Mouse (Mus musculus): ENCODE results near the gene Slc5a4a. TPM values are rescaled to one million over a fixed set of nuclear protein-coding genes. Genes with fewer than 3 reads are reported as not detected.
A peak's percentile ranks its signal among the peaks of the same experiment; 100 is the strongest.

Gene Slc5a4a
- polyA plus RNA-seq, 1 experiment: 51.9 TPM

- Histone ChIP-seq H3K4me1 (ENCODE audit: control insufficient read depth, insufficient read depth, insufficient read length, low read length) (no peaks in the 10 kb centered on the region), H3K27me3 (ENCODE audit: control insufficient read depth, insufficient read depth, low read length) (no peaks in the 10 kb centered on the region), H3K4me3 (ENCODE audit: low read depth, low read length) (no peak overlapping the region), H3K36me3 (ENCODE audit: control insufficient read depth, insufficient read depth, low read length) (peaks cover 14% of the 10 kb centered on the region), H3K27ac (ENCODE audit: insufficient read depth, low read depth, low read length) (no peak overlapping the region)
- no peak for TF ChIP-seq POLR2A (IDR thresholded peaks at IDR 0.05; ENCODE audit: low read depth, low read length)
- TF ChIP-seq CTCF (IDR thresholded peaks at IDR 0.05; ENCODE audit: extremely low read depth, insufficient read length, insufficient replicate concordance, low read depth, low read length): no peak
- WGBS: 93% methylated on average over 6 of the region's 6 CpGs
These were observed 64.9 kb downstream of the Slc5a4a start for GRCm38 (mm10) chr10:76212121-76212520.

DNA sequence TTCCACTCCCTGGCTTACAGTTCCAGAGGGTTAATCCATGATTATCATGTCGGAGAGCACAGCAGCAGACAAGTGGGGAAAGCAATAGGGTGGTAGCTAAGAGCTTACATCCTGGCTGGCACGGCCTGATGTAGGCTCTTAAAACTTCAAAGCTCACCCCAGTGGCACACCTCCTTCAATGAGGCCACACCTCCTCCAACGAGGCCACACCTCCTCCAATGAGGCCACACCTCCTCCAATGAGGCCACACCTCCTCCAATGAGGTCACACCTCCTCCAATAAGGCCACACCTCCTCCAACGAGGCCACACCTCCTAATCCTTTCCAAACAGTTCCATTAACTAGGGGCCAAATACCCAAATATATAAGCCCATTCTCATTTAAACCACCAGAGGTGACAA, 66.9 kb downstream of the Slc5a4a start:
- Histone ChIP-seq H3K36me3 (ENCODE audit: control insufficient read depth, insufficient read depth, low read length) (peaks cover 12% of the 10 kb centered on the region), H3K4me1 (ENCODE audit: control insufficient read depth, insufficient read depth, insufficient read length, low read length) (no peaks in the 10 kb centered on the region), H3K27ac (ENCODE audit: insufficient read depth, low read depth, low read length) (no peak overlapping the region), H3K4me3 (ENCODE audit: low read depth, low read length) (no peak overlapping the region), H3K27me3 (ENCODE audit: control insufficient read depth, insufficient read depth, low read length) (no peaks in the 10 kb centered on the region)
- TF ChIP-seq POLR2A (IDR thresholded peaks at IDR 0.05; ENCODE audit: low read depth, low read length) (no peak), CTCF (IDR thresholded peaks at IDR 0.05; ENCODE audit: extremely low read depth, insufficient read length, insufficient replicate concordance, low read depth, low read length) (no peak)
- WGBS: 85% methylated on average over 4 of the region's 4 CpGs

- WGBS: 96% methylated on average over 17 of the region's 17 CpGs
- Histone ChIP-seq H3K4me1 (ENCODE audit: control insufficient read depth, insufficient read depth, insufficient read length, low read length) (no peaks in the 10 kb centered on the region), H3K27me3 (ENCODE audit: control insufficient read depth, insufficient read depth, low read length) (no peaks in the 10 kb centered on the region), H3K36me3 (ENCODE audit: control insufficient read depth, insufficient read depth, low read length) (peaks cover 11% of the 10 kb centered on the region), H3K27ac (ENCODE audit: insufficient read depth, low read depth, low read length) (no peak overlapping the region), H3K4me3 (ENCODE audit: low read depth, low read length) (no peak overlapping the region)
- no peak for TF ChIP-seq POLR2A (IDR thresholded peaks at IDR 0.05; ENCODE audit: low read depth, low read length)
- TF ChIP-seq CTCF (IDR thresholded peaks at IDR 0.05; ENCODE audit: extremely low read depth, insufficient read length, insufficient replicate concordance, low read depth, low read length): no peak
These were observed 69.8 kb downstream of the Slc5a4a start for GRCm38 (mm10) chr10:76217056-76217455.

DNA sequence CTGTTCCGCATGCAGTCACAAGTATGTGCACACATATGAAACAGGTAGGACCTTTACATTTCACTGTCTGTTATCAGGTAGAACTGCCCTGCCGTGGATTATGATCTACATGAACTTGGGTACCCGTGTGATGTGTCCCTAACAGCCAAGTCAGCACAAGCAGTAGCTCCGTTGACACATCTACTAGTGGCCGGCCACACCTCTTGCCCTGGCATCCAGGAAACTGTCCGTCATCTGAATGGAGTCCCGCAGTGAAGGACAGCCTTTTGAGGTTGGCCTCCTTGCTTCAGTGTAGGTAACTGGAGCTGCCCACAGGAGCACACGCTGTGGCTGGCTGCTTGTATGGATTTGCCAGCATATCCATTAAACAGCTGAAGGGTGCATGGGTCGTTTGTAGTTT, 71.0 kb downstream of the Slc5a4a start:
- peaks cover 13% of the 10 kb centered on the region for H3K36me3 ChIP-seq (ENCODE audit: control insufficient read depth, insufficient read depth, low read length)
- H3K27me3 ChIP-seq (ENCODE audit: control insufficient read depth, insufficient read depth, low read length): no peaks in the 10 kb centered on the region
- H3K4me1 ChIP-seq (ENCODE audit: control insufficient read depth, insufficient read depth, insufficient read length, low read length): no peaks in the 10 kb centered on the region
- no peak for TF ChIP-seq CTCF (IDR thresholded peaks at IDR 0.05; ENCODE audit: extremely low read depth, insufficient read length, insufficient replicate concordance, low read depth, low read length)
- TF ChIP-seq POLR2A (IDR thresholded peaks at IDR 0.05; ENCODE audit: low read depth, low read length): no peak
- no peak overlapping the region for H3K27ac ChIP-seq (ENCODE audit: insufficient read depth, low read depth, low read length)
- H3K4me3 ChIP-seq (ENCODE audit: low read depth, low read length): no peak overlapping the region
- 57% methylated on average over 9 of the region's 9 CpGs for WGBS

DNA sequence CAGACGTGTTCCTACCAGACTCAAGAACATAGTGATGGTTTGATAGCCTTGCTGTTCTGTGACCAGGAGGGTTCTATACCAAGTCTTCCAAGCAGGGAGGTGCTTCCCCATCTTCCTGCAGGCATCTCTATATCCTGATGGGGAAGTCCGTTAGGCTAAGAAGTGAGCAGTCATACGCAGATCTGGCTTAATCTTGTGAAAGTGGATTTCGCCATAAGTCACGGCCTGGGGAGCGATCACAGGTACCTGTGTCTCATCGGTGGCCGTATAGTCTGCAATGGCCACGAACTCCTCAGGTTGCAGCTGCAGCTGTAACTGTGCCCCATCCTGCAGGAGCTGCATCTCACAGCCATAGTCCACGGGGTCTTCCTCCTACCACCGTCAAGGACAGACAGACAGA, 78.7 kb downstream of the Slc5a4a start:
- no peak for TF ChIP-seq POLR2A (IDR thresholded peaks at IDR 0.05; ENCODE audit: low read depth, low read length)
- TF ChIP-seq CTCF (IDR thresholded peaks at IDR 0.05; ENCODE audit: extremely low read depth, insufficient read length, insufficient replicate concordance, low read depth, low read length): no peak
- 91% methylated on average over 11 of the region's 11 CpGs for WGBS

GRCm38 (mm10) chr10:76229627-76230026, 82.4 kb downstream of the Slc5a4a start:
- 66% methylated on average over 1 of the region's 1 CpGs for WGBS
- TF ChIP-seq CTCF (IDR thresholded peaks at IDR 0.05; ENCODE audit: extremely low read depth, insufficient read length, insufficient replicate concordance, low read depth, low read length) (no peak), POLR2A (IDR thresholded peaks at IDR 0.05; ENCODE audit: low read depth, low read length) (no peak)
- H3K27me3 ChIP-seq (ENCODE audit: control insufficient read depth, insufficient read depth, low read length): no peaks in the 10 kb centered on the region
- H3K4me3 ChIP-seq (ENCODE audit: low read depth, low read length): no peak overlapping the region
- H3K4me1 ChIP-seq (ENCODE audit: control insufficient read depth, insufficient read depth, insufficient read length, low read length): peaks cover 3% of the 10 kb centered on the region; the same call in 1 of the 2 replicates
- H3K27ac ChIP-seq (ENCODE audit: insufficient read depth, low read depth, low read length): no peak overlapping the region
- H3K36me3 ChIP-seq (ENCODE audit: control insufficient read depth, insufficient read depth, low read length): no peaks in the 10 kb centered on the region

More for the DNA sequence above, 78.7 kb downstream of the Slc5a4a start:
- Histone ChIP-seq H3K4me1 (ENCODE audit: control insufficient read depth, insufficient read depth, insufficient read length, low read length) (peaks cover 3% of the 10 kb centered on the region; the same call in 1 of the 2 replicates), H3K27ac (ENCODE audit: insufficient read depth, low read depth, low read length) (no peak overlapping the region), H3K36me3 (ENCODE audit: control insufficient read depth, insufficient read depth, low read length) (0 out of 2 replicates have a peak, but pooled peaks cover 5% of the 10 kb centered on the region), H3K4me3 (ENCODE audit: low read depth, low read length) (no peak overlapping the region), H3K27me3 (ENCODE audit: control insufficient read depth, insufficient read depth, low read length) (no peaks in the 10 kb centered on the region)

DNA sequence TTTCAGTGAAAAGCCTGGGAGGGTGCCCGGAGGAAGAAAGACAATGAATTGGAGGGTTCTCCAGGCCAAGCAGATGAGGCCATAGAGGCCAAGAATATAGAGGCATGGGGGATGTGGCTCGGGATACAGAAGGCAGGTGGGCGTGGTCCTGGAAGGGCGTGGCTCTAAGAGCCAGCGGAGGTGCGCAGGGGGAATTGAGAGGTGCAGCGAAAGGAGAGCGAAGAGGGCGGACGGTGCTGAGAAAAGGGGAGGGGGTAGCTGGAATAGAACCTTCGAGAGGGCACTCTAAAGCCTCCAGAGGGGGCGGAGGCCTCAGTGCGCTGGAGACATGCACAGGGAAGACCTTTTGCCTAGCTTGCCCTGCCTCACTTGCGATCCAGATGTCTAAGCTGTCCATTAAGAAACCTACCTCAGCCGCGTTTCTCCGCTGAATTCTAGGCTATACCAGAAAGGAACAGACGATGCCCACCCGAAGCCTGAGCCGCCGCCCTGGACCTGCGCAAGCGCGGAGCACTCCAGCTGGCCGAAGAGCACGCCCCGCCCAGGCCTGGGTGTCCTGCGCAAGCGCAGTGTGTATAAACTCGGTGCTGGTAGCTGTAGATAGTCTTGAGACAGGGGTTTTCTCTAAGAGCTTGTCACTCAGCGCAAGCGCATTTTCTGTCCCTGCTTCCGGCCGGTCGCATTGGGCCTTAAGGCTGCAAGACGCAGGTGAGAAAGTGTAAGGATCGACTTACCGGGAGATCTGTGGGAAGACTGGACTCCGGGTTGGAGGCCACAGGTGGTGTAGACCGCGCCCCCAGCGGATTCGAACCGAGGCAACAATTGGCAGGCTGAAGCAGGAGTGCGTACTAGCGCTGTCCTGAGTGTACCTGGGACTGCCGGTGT, 90.3 kb downstream of the Slc5a4a start, which contains the start of gene Prmt2:
Prmt2 (minus strand) TSS at position 525 of the 885 bp plus-strand sequence.
- H3K4me1 ChIP-seq (ENCODE audit: control insufficient read depth, insufficient read depth, insufficient read length, low read length): no peaks in the 10 kb centered on the region
- no peaks in the 10 kb centered on the region for H3K36me3 ChIP-seq (ENCODE audit: control insufficient read depth, insufficient read depth, low read length)
- no peaks in the 10 kb centered on the region for H3K27me3 ChIP-seq (ENCODE audit: control insufficient read depth, insufficient read depth, low read length)
- H3K27ac ChIP-seq (ENCODE audit: insufficient read depth, low read depth, low read length): peak within 1 kb of the TSS; percentile 40
- WGBS: under 1% methylated on average over 47 of the region's 47 CpGs
- peak within 1 kb of the TSS; percentile 73 for H3K4me3 ChIP-seq (ENCODE audit: low read depth, low read length)
- TF ChIP-seq CTCF (IDR thresholded peaks at IDR 0.05; ENCODE audit: extremely low read depth, insufficient read length, insufficient replicate concordance, low read depth, low read length) (peak; percentile 40; the same call in 1 of the 2 replicates), POLR2A (IDR thresholded peaks at IDR 0.05; ENCODE audit: low read depth, low read length) (peak; percentile 59)

Other genes starting within 250 kb of the Slc5a4a start
- gene Smarcb1, start 225.8 kb upstream of the Slc5a4a start, polyA plus RNA-seq (2012; rRNA removed): 19.9 and 34.1 TPM in 2 replicates
- gene Chchd10, start 214.3 kb upstream of the Slc5a4a start, polyA plus RNA-seq (2012; rRNA removed): 799 and 1,071 TPM in 2 replicates
- 3.4 and 7.5 TPM in 2 replicates for gene Mmp11, start 211.0 kb upstream of the Slc5a4a start, polyA plus RNA-seq (2012; rRNA removed)
- not detected in 2 replicates for gene Gm867, start 206.8 kb upstream of the Slc5a4a start, polyA plus RNA-seq (2012; rRNA removed)
- 16.0 and 54.3 TPM in 2 replicates for gene Vpreb3, start 204.4 kb upstream of the Slc5a4a start, polyA plus RNA-seq (2012; rRNA removed)
- gene Gm5134, start 192.9 kb upstream of the Slc5a4a start, polyA plus RNA-seq (2012; rRNA removed): 0.20 and 0.22 TPM in 2 replicates
- gene Zfp280b, start 114.8 kb upstream of the Slc5a4a start, polyA plus RNA-seq (2012; rRNA removed): 2.6 and 6.3 TPM in 2 replicates
- 3.2 and 53.8 TPM in 2 replicates for gene Slc5a4b, start 36.5 kb upstream of the Slc5a4a start, polyA plus RNA-seq (2012; rRNA removed)
- gene Prmt2, start 90.4 kb downstream of the Slc5a4a start, polyA plus RNA-seq (2012; rRNA removed): 13.2 and 24.2 TPM in 2 replicates
- gene S100b, start 106.4 kb downstream of the Slc5a4a start, polyA plus RNA-seq (2012; rRNA removed): 0.50 and 0.66 TPM in 2 replicates
- gene Dip2a, start 197.8 kb downstream of the Slc5a4a start, polyA plus RNA-seq (2012; rRNA removed): 9.6 and 15.5 TPM in 2 replicates